Mouse (Mus musculus) limb, embryonic 12.5 days (tissue): ENCODE data around the gene Slco1c1. TPM values are rescaled to one million over a fixed set of nuclear protein-coding genes. Genes with fewer than 3 reads are reported as not detected.
A peak's percentile ranks its signal among the peaks of the same experiment; 100 is the strongest.

Experiments used
- ATAC-seq: fragments of 200-750 bp; cut with Nextera tagmentation; 2 replicates; pipeline ENCODE4 v1.8.0; 2017; ENCODE audit warnings: low read depth, moderate TSS enrichment; ENCODE audit not compliant: insufficient number of reproducible peaks, insufficient read depth, low FRiP score, low TSS enrichment
- H3K27ac ChIP-seq: fragments of 300-500 bp; sonication (generic); 2 replicates; pipeline ENCODE4 v1.5.1; 2016; ENCODE audit warnings: mild to moderate bottlenecking, moderate library complexity
- H3K27me3 ChIP-seq: fragments of 300-500 bp; sonication (generic); 2 replicates; pipeline ENCODE4 v1.6.1; 2016; ENCODE audit warnings: mild to moderate bottlenecking, moderate library complexity
- H3K36me3 ChIP-seq: fragments of 300-500 bp; sonication (generic); 2 replicates; pipeline ENCODE4 v1.6.1; 2016; ENCODE audit warnings: mild to moderate bottlenecking, moderate library complexity
- H3K4me1 ChIP-seq: fragments of 300-500 bp; sonication (generic); replicated peaks from 2 replicates; pipeline ENCODE4 v1.6.1; 2016
- H3K4me2 ChIP-seq: fragments of 300-500 bp; sonication (generic); 2 replicates; pipeline ENCODE4 v1.6.1; 2016; ENCODE audit warnings: mild to moderate bottlenecking, moderate library complexity
- H3K4me3 ChIP-seq: fragments of 300-500 bp; sonication (generic); replicated peaks from 2 replicates; pipeline ENCODE4 v1.5.1; 2016; ENCODE audit warnings: mild to moderate bottlenecking
- H3K9ac ChIP-seq: fragments of 300-500 bp; sonication (generic); replicated peaks from 2 replicates; pipeline ENCODE4 v1.6.1; 2016; ENCODE audit warnings: mild to moderate bottlenecking, moderate library complexity
- H3K9me3 ChIP-seq: fragments of 300-500 bp; sonication (generic); 2 replicates; pipeline ENCODE4 v1.6.1; 2016; ENCODE audit warnings: mild to moderate bottlenecking, moderate library complexity
- WGBS: fragments of 180-500 bp; shearing (Covaris S2); methylation state at CpG from one replicate; pipeline ENCODE4 v1.1.7; 2016; 5-methylcytosine and 5-hydroxymethylcytosine counted together
- polyA plus RNA-seq: library from polyadenylated mRNA; unstranded; fragments of >200 nt; fragmentation: Nextera tagmentation; extraction: Ambion mirVana; gene quantifications from 2 replicates; pipeline ENCODE4 v1.2.1, GENCODE M21; 2016

Slco1c1 gene
- polyA plus RNA-seq, 1 experiment from 2014 or later, result 0.19 TPM

DNA sequence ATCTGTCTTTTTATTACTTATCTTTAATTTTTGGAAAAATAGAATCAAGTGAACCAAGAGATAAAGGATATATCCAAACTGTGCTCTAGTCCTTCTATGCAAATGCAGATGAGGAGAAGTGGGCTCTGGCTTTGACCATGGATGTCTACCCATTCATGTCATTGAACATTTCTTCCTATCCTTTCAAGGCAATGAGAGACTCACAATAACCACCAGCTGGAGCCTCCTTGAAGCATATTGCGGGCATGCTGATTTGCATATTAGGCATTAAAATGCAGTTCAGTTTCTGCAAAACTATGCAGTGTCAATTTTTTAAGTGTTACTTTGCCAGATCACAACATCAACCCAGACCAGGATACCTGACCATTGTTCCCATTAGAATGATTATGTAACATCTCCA is 1.6 kb downstream of the Slco1c1 start:
- Histone ChIP-seq H3K27ac (no peak overlapping the region), H3K4me1 (0 out of 2 replicates have a peak, but pooled peaks cover 3% of the 10 kb centered on the region), H3K36me3 (no peaks in the 10 kb centered on the region), H3K9me3 (no peaks in the 10 kb centered on the region), H3K9ac (no peak overlapping the region), H3K27me3 (no peaks in the 10 kb centered on the region), H3K4me3 (no peak overlapping the region), H3K4me2 (no peak overlapping the region)
- 88% methylated on average over 1 of the region's 1 CpGs for WGBS
- ATAC-seq, result no peak

DNA sequence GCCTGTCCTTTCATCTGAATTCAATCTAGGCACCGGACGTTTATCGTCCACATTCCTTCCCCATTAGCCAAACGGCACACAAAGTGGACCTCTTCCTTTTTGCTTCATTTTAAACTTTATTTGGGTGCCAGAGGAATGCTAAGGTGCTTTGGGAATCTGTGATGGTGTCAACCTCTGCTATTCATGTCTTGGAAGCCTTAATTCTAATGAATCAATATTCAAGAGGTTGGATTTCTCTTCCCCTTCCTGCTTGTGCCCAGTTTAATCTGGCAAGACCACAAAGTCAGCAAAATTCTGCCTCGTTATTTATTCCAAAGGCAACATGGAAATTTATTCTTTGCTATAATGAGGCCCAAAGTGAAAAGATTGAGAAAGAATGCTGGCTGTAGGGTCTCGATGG is 6.7 kb downstream of the Slco1c1 start:
- H3K4me3 ChIP-seq, result no peak overlapping the region
- H3K27me3 ChIP-seq, result no peaks in the 10 kb centered on the region
- H3K9me3 ChIP-seq, result no peaks in the 10 kb centered on the region
- no peak overlapping the region for H3K4me2 ChIP-seq
- no peak overlapping the region for H3K9ac ChIP-seq
- ATAC-seq, result no peak
- H3K27ac ChIP-seq, result no peak overlapping the region
- WGBS, result 58% methylated on average over 6 of the region's 6 CpGs
- H3K4me1 ChIP-seq, result no peaks in the 10 kb centered on the region
- H3K36me3 ChIP-seq, result no peaks in the 10 kb centered on the region

DNA sequence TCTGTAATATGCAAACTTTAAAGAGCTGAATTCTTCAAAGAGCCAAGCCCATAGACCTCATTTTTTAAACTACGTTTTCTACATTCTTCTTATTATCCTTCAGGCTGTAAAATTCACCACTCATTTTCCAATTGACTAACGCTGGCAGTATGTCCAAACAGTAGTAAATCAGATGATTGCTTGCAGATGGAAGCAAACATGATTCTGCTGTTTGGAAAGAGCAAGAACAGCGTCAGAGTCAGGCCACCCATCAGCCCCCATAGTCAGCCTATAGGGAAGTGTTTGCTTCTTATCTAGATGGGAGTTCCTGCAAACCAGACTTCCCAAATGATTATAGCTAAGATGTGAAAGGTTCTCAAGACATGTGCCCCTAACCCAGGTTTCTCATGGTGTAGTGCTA is 13.1 kb downstream of the Slco1c1 start:
- Histone ChIP-seq H3K27me3 (no peaks in the 10 kb centered on the region), H3K4me1 (peaks cover 10% of the 10 kb centered on the region; the same call in 1 of the 2 replicates), H3K4me3 (no peak overlapping the region), H3K9ac (no peak overlapping the region), H3K36me3 (no peaks in the 10 kb centered on the region), H3K9me3 (no peaks in the 10 kb centered on the region), H3K27ac (no peak overlapping the region), H3K4me2 (no peak overlapping the region)
- no peak for ATAC-seq
- WGBS, result 7% methylated on average over 3 of the region's 3 CpGs

DNA sequence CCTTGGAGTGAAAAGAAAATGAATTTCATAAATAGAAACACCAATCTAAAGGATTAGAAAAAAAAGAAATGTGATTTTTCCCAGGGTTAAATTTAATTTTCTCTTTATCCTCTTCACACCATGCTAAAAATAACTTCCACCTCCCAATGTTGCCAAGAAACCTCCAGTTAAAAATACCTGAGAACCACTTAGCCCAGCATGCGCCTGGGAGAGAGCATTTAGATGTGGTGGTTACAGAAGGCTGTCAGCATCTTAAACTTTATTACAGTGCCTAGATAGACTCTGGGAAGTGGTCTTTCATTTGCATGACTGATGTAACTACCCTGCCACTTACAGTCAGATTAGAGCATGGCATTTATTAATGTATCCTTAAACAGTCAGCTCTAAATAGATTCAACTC is 17.0 kb downstream of the Slco1c1 start:
- WGBS, result 76% methylated on average over 1 of the region's 1 CpGs
- no peaks in the 10 kb centered on the region for H3K36me3 ChIP-seq
- H3K4me3 ChIP-seq, result no peak overlapping the region
- H3K4me1 ChIP-seq, result peaks cover 10% of the 10 kb centered on the region; the same call in 1 of the 2 replicates
- H3K27me3 ChIP-seq, result no peaks in the 10 kb centered on the region
- H3K9me3 ChIP-seq, result no peaks in the 10 kb centered on the region
- H3K27ac ChIP-seq, result no peak overlapping the region
- ATAC-seq, result no peak
- H3K9ac ChIP-seq, result no peak overlapping the region
- no peak overlapping the region for H3K4me2 ChIP-seq

DNA sequence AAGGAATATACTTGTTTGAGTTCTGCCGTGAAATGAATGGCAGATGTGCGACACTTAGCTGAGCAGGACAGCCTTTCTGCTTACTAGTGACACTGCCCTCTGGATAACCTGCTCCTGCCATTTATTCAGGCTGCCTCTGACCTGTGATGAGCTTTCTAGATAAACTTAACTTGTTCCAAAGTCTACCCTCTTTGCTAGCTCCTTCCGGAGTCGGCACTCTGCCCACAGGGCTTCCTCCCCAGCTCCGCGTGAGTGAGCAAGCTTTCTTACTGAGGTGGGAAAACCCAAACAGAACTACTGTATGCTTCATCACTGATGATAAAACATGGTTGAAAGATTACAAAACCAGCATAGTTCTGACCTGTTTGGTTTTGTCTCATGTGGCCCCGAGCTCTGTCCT is 19.2 kb downstream of the Slco1c1 start:
- WGBS, result 82% methylated on average over 7 of the region's 7 CpGs
- no peaks in the 10 kb centered on the region for H3K4me1 ChIP-seq
- no peak overlapping the region for H3K9ac ChIP-seq
- no peak overlapping the region for H3K4me3 ChIP-seq
- H3K4me2 ChIP-seq, result no peak overlapping the region
- ATAC-seq, result no peak
- no peaks in the 10 kb centered on the region for H3K9me3 ChIP-seq
- H3K36me3 ChIP-seq, result no peaks in the 10 kb centered on the region
- no peak overlapping the region for H3K27ac ChIP-seq
- H3K27me3 ChIP-seq, result no peaks in the 10 kb centered on the region

DNA sequence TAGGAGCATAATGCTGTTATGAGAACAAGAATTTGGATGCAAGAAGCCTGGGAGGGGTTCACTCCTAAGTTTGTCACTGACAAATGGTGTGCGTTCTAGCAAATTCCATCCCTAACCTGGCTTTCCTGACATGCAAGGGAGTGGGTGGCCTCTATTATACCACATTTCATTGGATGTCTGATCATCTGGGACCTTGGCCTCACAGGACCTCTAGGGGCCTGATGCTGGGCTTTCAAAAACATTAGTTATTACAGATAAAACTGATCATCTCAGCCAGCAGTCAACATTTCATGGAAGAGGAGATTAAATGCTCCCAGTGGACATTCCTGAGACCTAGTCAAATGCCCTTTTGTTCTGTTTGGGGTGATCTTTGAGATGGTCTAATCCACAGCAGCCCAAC is 34.0 kb downstream of the Slco1c1 start:
- Histone ChIP-seq H3K4me3 (no peak overlapping the region), H3K27ac (no peak overlapping the region), H3K27me3 (no peaks in the 10 kb centered on the region), H3K9me3 (no peaks in the 10 kb centered on the region), H3K4me1 (no peaks in the 10 kb centered on the region), H3K36me3 (no peaks in the 10 kb centered on the region), H3K4me2 (no peak overlapping the region), H3K9ac (no peak overlapping the region)
- 86% methylated on average over 1 of the region's 1 CpGs for WGBS
- no peak for ATAC-seq

DNA sequence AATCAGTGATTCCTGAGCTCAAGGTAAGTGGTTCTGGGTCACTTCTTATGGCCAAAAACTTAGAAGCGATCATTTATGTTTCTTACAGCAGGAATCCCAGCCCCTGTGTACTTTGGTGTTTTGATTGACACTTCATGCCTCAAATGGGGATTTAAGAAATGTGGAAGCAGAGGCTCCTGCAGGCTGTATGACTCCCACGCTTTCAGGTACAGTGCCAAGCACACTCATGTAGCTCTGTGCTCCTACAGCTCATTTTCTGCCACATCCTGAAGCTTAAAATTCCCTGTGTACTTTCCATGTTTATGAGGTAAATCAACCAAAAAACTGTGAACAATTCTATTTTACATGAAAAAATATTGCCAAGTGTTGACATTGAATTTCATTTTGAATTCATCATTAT is 43.2 kb downstream of the Slco1c1 start:
- no peak overlapping the region for H3K4me2 ChIP-seq
- no peak for ATAC-seq
- WGBS, result 89% methylated on average over 2 of the region's 2 CpGs

DNA sequence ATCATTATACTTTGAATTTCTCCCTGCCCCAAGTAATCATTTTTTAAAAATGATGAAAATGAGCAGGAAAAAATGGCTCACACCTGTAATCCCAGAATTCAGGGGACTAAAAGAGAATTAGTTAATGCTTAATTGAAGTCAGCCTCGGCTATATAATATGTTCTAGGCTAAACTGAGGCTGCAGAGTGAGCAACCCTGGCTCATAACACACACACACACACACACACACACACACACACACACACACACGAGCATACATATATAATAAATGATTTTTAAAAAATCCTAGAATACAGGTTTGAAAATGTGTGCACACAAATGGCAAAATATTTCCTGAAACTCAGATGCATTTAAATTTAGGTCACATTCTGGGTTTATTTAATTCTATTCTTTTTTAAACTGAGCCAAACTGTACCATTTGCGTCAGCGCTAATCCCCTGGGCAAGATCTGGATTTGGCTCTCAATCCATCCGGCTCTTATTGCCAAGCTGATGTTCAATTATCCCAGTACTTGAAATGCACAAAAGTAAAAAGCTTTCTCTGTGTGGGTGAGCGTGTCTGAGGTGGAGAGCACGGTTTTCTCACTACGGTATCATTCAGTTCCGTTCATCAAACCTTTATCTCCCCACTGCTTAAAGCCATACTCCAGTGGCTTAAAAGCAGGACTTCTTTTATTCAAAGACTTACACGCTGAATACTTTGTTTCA is 43.8 kb downstream of the Slco1c1 start:
- no peaks in the 10 kb centered on the region for H3K36me3 ChIP-seq
- WGBS, result 80% methylated on average over 10 of the region's 10 CpGs
- H3K4me1 ChIP-seq, result no peaks in the 10 kb centered on the region
- no peak overlapping the region for H3K4me2 ChIP-seq
- H3K9ac ChIP-seq, result no peak overlapping the region
- H3K27ac ChIP-seq, result no peak overlapping the region
- no peaks in the 10 kb centered on the region for H3K9me3 ChIP-seq
- no peak overlapping the region for H3K4me3 ChIP-seq
- no peak for ATAC-seq
- H3K27me3 ChIP-seq, result no peaks in the 10 kb centered on the region

More for the DNA sequence above, 43.2 kb downstream of the Slco1c1 start:
- no peak overlapping the region for H3K4me3 ChIP-seq
- H3K27me3 ChIP-seq, result no peaks in the 10 kb centered on the region
- H3K36me3 ChIP-seq, result no peaks in the 10 kb centered on the region
- H3K9me3 ChIP-seq, result no peaks in the 10 kb centered on the region
- H3K27ac ChIP-seq, result no peak overlapping the region
- no peaks in the 10 kb centered on the region for H3K4me1 ChIP-seq
- H3K9ac ChIP-seq, result no peak overlapping the region

DNA sequence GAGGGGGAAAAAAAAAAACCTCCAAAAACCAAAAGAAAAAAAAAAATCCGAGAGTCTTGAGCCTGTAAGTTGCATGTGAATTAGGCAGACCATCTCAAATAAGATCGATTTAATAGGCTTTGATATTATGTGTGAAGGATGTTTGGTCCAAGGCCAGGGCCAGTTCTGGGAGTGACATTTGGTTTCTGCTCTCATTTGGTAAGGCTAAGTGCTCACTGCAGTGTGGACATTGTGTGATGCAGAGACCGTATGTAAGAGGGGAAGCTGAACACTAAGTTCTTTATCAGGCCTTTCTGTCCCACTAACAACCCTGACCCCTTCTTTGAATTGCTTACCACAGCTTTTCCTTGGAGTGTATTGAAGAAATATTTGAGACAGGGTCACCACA is 44.4 kb downstream of the Slco1c1 start:
- 80% methylated on average over 3 of the region's 3 CpGs for WGBS
- no peak for ATAC-seq
- H3K9me3 ChIP-seq, result no peaks in the 10 kb centered on the region
- no peak overlapping the region for H3K9ac ChIP-seq
- H3K27me3 ChIP-seq, result no peaks in the 10 kb centered on the region
- H3K4me3 ChIP-seq, result no peak overlapping the region
- no peak overlapping the region for H3K4me2 ChIP-seq
- no peaks in the 10 kb centered on the region for H3K36me3 ChIP-seq
- H3K27ac ChIP-seq, result no peak overlapping the region
- no peaks in the 10 kb centered on the region for H3K4me1 ChIP-seq

DNA sequence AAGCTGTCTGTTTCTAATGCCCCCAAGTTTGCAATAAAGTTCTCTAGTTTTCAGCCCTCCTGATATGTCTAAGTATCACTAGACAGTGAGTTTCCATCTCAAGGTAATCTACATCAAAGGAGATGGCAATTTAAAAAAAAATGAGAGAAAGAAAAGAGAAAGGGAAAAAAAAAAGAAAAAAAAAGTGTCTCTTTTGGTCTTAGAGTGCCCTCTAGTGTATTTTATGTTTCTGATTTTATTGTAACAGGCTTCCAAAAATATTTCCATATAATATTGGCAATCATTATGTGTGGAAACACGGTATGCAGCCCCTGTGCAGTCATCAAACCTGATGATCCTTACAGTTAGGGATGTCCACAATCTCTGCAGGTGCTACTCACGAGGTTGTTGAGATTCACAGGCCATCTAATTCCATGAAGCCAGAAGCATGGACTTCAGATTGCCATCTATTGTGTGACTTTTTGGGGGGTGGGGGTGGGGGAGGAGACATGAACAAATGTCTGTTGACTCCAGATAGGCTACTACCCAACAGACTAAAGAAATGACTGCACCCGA is 52.6 kb downstream of the Slco1c1 start:
- Histone ChIP-seq H3K4me3 (no peak overlapping the region), H3K9me3 (no peaks in the 10 kb centered on the region), H3K27me3 (no peaks in the 10 kb centered on the region), H3K4me1 (0 out of 2 replicates have a peak, but pooled peaks cover 5% of the 10 kb centered on the region), H3K9ac (no peak overlapping the region), H3K27ac (no peak overlapping the region), H3K4me2 (no peak overlapping the region), H3K36me3 (no peaks in the 10 kb centered on the region)
- 57% methylated on average over 3 of the region's 3 CpGs for WGBS
- no peak for ATAC-seq

DNA sequence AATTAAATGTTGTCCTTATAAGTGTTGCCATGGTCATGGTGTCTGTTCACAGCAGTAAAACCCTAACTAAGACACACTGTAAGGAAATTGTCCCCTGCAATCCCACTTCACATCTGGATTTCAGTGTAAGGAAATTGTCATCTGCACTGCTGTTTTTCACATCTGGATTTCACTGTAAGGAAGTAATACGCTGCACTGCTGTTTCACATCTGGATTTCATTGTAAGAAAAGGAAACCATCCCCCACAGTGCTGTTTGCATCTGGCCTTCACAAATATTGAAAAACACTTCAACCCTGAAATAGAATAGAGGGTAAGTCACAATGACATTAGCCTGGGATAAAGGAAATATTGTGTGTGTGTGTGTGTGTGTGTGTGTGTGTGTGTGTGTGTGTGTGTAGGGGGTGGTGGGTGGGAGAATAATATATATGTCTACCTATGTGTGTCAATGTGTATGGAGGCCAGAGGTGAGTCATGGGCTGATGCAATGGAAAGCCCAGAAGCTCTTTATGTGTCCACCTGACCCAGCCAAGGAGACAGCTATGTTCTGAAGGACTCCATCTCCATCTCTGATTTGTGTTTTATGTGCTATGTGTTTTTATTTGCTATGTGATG is 60.7 kb downstream of the Slco1c1 start:
- Histone ChIP-seq H3K9me3 (no peaks in the 10 kb centered on the region), H3K27me3 (no peaks in the 10 kb centered on the region), H3K4me3 (no peak overlapping the region), H3K4me2 (no peak overlapping the region), H3K36me3 (no peaks in the 10 kb centered on the region), H3K9ac (no peak overlapping the region), H3K4me1 (no peaks in the 10 kb centered on the region), H3K27ac (peak overlapping the region; percentile 37; the same call in 1 of the 2 replicates)
- 14% methylated on average over 1 of the region's 1 CpGs for WGBS
- peak; percentile 75 for ATAC-seq
